16 mouse cellular contexts compared by ENCODE assay signal in the genomic region with DNA sequence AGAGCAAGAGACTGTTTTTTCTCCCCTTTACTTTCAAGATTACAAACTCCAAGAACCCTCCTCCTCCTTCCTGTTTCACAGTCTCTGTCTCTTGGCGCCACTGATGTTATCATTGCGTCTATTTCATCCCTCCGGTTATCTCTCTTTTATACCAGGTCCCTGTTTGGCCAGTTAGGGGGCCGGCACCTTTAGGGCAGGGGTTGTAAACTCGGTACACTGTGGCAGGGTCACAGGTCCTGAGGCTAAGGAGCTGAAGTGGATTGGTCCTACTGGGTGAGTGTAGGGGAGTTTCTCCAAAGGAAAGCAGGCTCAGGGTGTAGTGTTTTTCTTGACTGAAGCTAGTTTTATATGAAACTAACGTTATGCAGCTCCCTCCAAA. TPM values are rescaled to one million over a fixed set of nuclear protein-coding genes. Genes with fewer than 3 reads are reported as not detected.
A peak's percentile ranks its signal among the peaks of the same experiment; 100 is the strongest.
DNase-seq lines count a peak whose midpoint lies in the region; ATAC-seq and TF ChIP-seq lines count a peak whose summit lies in the region.
"Had no signal": no experiment of that assay in that cellular context is flagged by ENCODE, and none has a peak within 500 bp of the region (broad histone marks: within the 10 kb centered on the region; RNA-seq: fewer than 3 reads in every experiment).

No protein-coding gene starts in this region.

- peak overlapping the region; percentile 46 for H3K9ac ChIP-seq in heart, embryonic 11.5 days (ENCODE audit: low read depth, low read length)
- no peak overlapping the region for H3K9ac ChIP-seq in stomach, embryonic 16.5 days (ENCODE audit: low read length)
- no peak overlapping the region for H3K9ac ChIP-seq in stomach, postnatal 0 days (ENCODE audit: low read length)
- peak overlapping the region; percentile 46; the same call in 1 of the 2 replicates for H3K9ac ChIP-seq in liver, embryonic 11.5 days (ENCODE audit: low read depth, low read length)
- H3K9ac ChIP-seq: hindbrain, embryonic 15.5 days had no signal

- WGBS in heart, embryonic 11.5 days (ENCODE audit: insufficient replicate concordance) = 5% methylated on average over 6 of the region's 6 CpGs
- WGBS in stomach, embryonic 16.5 days = 16% methylated on average over 6 of the region's 6 CpGs
- 13% methylated on average over 6 of the region's 6 CpGs for WGBS in stomach, postnatal 0 days
- 6% methylated on average over 6 of the region's 6 CpGs for WGBS in liver, embryonic 11.5 days
- WGBS in small intestine, adult 2 months = 10% methylated on average over 6 of the region's 6 CpGs

- no peak for TF ChIP-seq CTCF in stomach, postnatal 0 days (IDR thresholded peaks at IDR 0.05; ENCODE audit: low read depth)
- no peak for TF ChIP-seq CTCF in small intestine, adult 2 months (IDR thresholded peaks at IDR 0.05; ENCODE audit: extremely low read depth, insufficient read length, insufficient replicate concordance, low read depth, low read length)

- peak overlapping the region; percentile 41; the same call in 1 of the 2 replicates for H3K27ac ChIP-seq in heart, embryonic 11.5 days (ENCODE audit: low read depth, low read length)
- H3K27ac ChIP-seq in stomach, embryonic 16.5 days (ENCODE audit: low read length) = no peak overlapping the region
- H3K27ac ChIP-seq in stomach, postnatal 0 days (replicated peaks) = no peak overlapping the region
- peak overlapping the region; percentile 25; the same call in 1 of the 2 replicates for H3K27ac ChIP-seq in liver, embryonic 11.5 days (ENCODE audit: low read depth, low read length)
- peak overlapping the region; percentile 85 for H3K27ac ChIP-seq in small intestine, adult 2 months (ENCODE audit: insufficient read depth, low read depth, low read length)
- H3K27ac ChIP-seq: hindbrain, embryonic 15.5 days had no signal

- no peak for TF ChIP-seq POLR2A in small intestine, adult 2 months (IDR thresholded peaks at IDR 0.05; ENCODE audit: low read depth, low read length)

- no peaks in the 10 kb centered on the region for H3K36me3 ChIP-seq in heart, embryonic 11.5 days (ENCODE audit: control insufficient read depth, insufficient read depth, low read length)
- no peaks in the 10 kb centered on the region for H3K36me3 ChIP-seq in stomach, embryonic 16.5 days (ENCODE audit: control insufficient read depth, insufficient read depth, low read length)
- H3K36me3 ChIP-seq in stomach, postnatal 0 days (ENCODE audit: control insufficient read depth, insufficient read depth, low read length) = no peaks in the 10 kb centered on the region
- no peaks in the 10 kb centered on the region for H3K36me3 ChIP-seq in liver, embryonic 11.5 days (ENCODE audit: control insufficient read depth, insufficient read depth, low read length)
- H3K36me3 ChIP-seq in small intestine, adult 2 months (ENCODE audit: control insufficient read depth, insufficient read depth, low read length) = no peaks in the 10 kb centered on the region
- H3K36me3 ChIP-seq: hindbrain, embryonic 15.5 days had no signal

- H3K4me1 ChIP-seq in heart, embryonic 11.5 days (ENCODE audit: control insufficient read depth, insufficient read depth, low read length) = peaks cover 8% of the 10 kb centered on the region
- H3K4me1 ChIP-seq in stomach, embryonic 16.5 days (ENCODE audit: control insufficient read depth, insufficient read depth, low read length) = 0 out of 2 replicates have a peak, but pooled peaks cover 5% of the 10 kb centered on the region
- no peaks in the 10 kb centered on the region for H3K4me1 ChIP-seq in stomach, postnatal 0 days (replicated peaks; ENCODE audit: control insufficient read depth, insufficient read depth)
- peaks cover 28% of the 10 kb centered on the region for H3K4me1 ChIP-seq in liver, embryonic 11.5 days (replicated peaks; ENCODE audit: control insufficient read depth, insufficient read depth, low read length)
- peaks cover 4% of the 10 kb centered on the region; the same call in 1 of the 2 replicates for H3K4me1 ChIP-seq in small intestine, adult 2 months (ENCODE audit: control insufficient read depth, insufficient read depth, insufficient read length, low read length)
- H3K4me1 ChIP-seq: hindbrain, embryonic 15.5 days; megakaryocyte, embryonic 14.5 days had no signal

- peak overlapping the region; percentile 45 for H3K4me2 ChIP-seq in heart, embryonic 11.5 days
- H3K4me2 ChIP-seq in stomach, embryonic 16.5 days (ENCODE audit: low read depth, low read length) = 0 out of 2 replicates have a peak overlapping the region, but pooled peaks have one; percentile 5
- no peak overlapping the region for H3K4me2 ChIP-seq in stomach, postnatal 0 days (replicated peaks; ENCODE audit: low read depth)
- peak overlapping the region; percentile 62 for H3K4me2 ChIP-seq in liver, embryonic 11.5 days
- H3K4me2 ChIP-seq: hindbrain, embryonic 15.5 days had no signal

- DNase-seq in heart, postnatal 10 days = no peak
- no peak for DNase-seq in stomach, postnatal 0 days (ENCODE audit: low spot score)
- DNase-seq in liver, embryonic 11.5 days (ENCODE audit: low spot score) = no peak
- no peak for DNase-seq in thymus, postnatal 14 days
- DNase-seq in gastrocnemius, postnatal 4 days (ENCODE audit: low spot score in 2 of 2) = no peak
- DNase-seq: B cell, adult 2 months; cerebellum, adult 18-20 months; gastrocnemius, postnatal 14 days; kidney, postnatal 14 days; layer of hippocampus, adult 9-11 months had no signal

- intact Hi-C loops in heart, postnatal 10 days (cut with DNase I) = no loop called here

- H3K4me3 ChIP-seq in heart, embryonic 11.5 days (ENCODE audit: low read depth, low read length) = no peak overlapping the region
- H3K4me3 ChIP-seq in stomach, embryonic 16.5 days (replicated peaks; ENCODE audit: low read length) = no peak overlapping the region
- H3K4me3 ChIP-seq in stomach, postnatal 0 days (ENCODE audit: low read depth, low read length) = no peak overlapping the region
- peak overlapping the region; percentile 10; the same call in 1 of the 2 replicates for H3K4me3 ChIP-seq in liver, embryonic 11.5 days (ENCODE audit: low read depth, low read length)
- peak overlapping the region; percentile 13; the same call in 1 of the 2 replicates for H3K4me3 ChIP-seq in small intestine, adult 2 months (ENCODE audit: low read depth, low read length)
- H3K4me3 ChIP-seq: hindbrain, embryonic 15.5 days; megakaryocyte, embryonic 14.5 days had no signal

- ATAC-seq in heart, embryonic 11.5 days (replicated peaks; ENCODE audit: insufficient number of reproducible peaks, low FRiP score, low TSS enrichment) = 0 out of 2 replicates have a peak, but pooled peaks have one; percentile 24
- ATAC-seq in stomach, embryonic 16.5 days (ENCODE audit: insufficient read depth, low FRiP score) = no peak
- no peak for ATAC-seq in stomach, postnatal 0 days (ENCODE audit: low FRiP score, low TSS enrichment)
- ATAC-seq in liver, embryonic 11.5 days (replicated peaks; ENCODE audit: low FRiP score) = peak; percentile 58; the same call in 1 of the 2 replicates
- ATAC-seq: forebrain, embryonic 16.5 days had no signal

- no peaks in the 10 kb centered on the region for H3K27me3 ChIP-seq in heart, embryonic 11.5 days (ENCODE audit: control insufficient read depth, insufficient read depth, low read length)
- no peaks in the 10 kb centered on the region for H3K27me3 ChIP-seq in stomach, embryonic 16.5 days (ENCODE audit: control insufficient read depth, insufficient read depth, low read length)
- H3K27me3 ChIP-seq in stomach, postnatal 0 days (ENCODE audit: control insufficient read depth, insufficient read depth, low read length) = no peaks in the 10 kb centered on the region
- H3K27me3 ChIP-seq in liver, embryonic 11.5 days (replicated peaks; ENCODE audit: control insufficient read depth, insufficient read depth, low read length) = no peaks in the 10 kb centered on the region
- no peaks in the 10 kb centered on the region for H3K27me3 ChIP-seq in small intestine, adult 2 months (ENCODE audit: control insufficient read depth, insufficient read depth, low read length)
- H3K27me3 ChIP-seq: hindbrain, embryonic 15.5 days had no signal

- TF ChIP-seq EP300 in stomach, postnatal 0 days (optimal IDR thresholded peaks at IDR 0.05) = no peak

- no peaks in the 10 kb centered on the region for H3K9me3 ChIP-seq in heart, embryonic 11.5 days (replicated peaks; ENCODE audit: control insufficient read depth, low read length)
- no peaks in the 10 kb centered on the region for H3K9me3 ChIP-seq in stomach, embryonic 16.5 days (replicated peaks; ENCODE audit: control insufficient read depth, low read length)
- no peaks in the 10 kb centered on the region for H3K9me3 ChIP-seq in stomach, postnatal 0 days (ENCODE audit: control insufficient read depth, low read length)
- H3K9me3 ChIP-seq in liver, embryonic 11.5 days (ENCODE audit: control insufficient read depth, low read length) = no peaks in the 10 kb centered on the region
- H3K9me3 ChIP-seq: hindbrain, embryonic 15.5 days; megakaryocyte, embryonic 14.5 days had no signal

RNA-seq across cellular contexts. Expression of gene Ank2, which starts 40.7 kb away (rescaled TPM):
- 30.8 and 31.8 TPM in 2 replicates for polyA plus RNA-seq in heart, embryonic 11.5 days (2014; fragmentation: Nextera tagmentation; extraction: Ambion mirVana)
- total RNA-seq in heart, postnatal 10 days (2021) = 100 to 1,000 TPM; 289 to 290 TPM
- 33.1 and 40.0 TPM in 2 replicates for polyA plus RNA-seq in stomach, embryonic 16.5 days (2015; fragmentation: Nextera tagmentation; extraction: Ambion mirVana)
- polyA plus RNA-seq in stomach, postnatal 0 days (2015; fragmentation: Nextera tagmentation; extraction: Ambion mirVana) = 12.3 and 13.0 TPM in 2 replicates
- 17.3 and 19.7 TPM in 2 replicates for polyA plus RNA-seq in liver, embryonic 11.5 days (2014; fragmentation: Nextera tagmentation; extraction: Ambion mirVana)
- 1.0 and 1.1 TPM in 2 replicates for polyA plus RNA-seq in small intestine, adult 2 months (2012; rRNA removed)
- total RNA-seq in gastrocnemius, postnatal 4 days (2021) = 100 to 1,000 TPM; 231 to 258 TPM

Comparison
In these comparisons a context has a peak if more than half of its experiments do, and no peak if none do; other contexts are left out.
1. ATAC-seq: peak in heart, embryonic 11.5 days (single experiment) and liver, embryonic 11.5 days (single experiment); none in stomach, embryonic 16.5 days (single experiment) and stomach, postnatal 0 days (single experiment).
2. H3K27ac ChIP-seq: peak in heart, embryonic 11.5 days (single experiment), liver, embryonic 11.5 days (single experiment) and small intestine, adult 2 months (single experiment); none in stomach, embryonic 16.5 days (single experiment) and stomach, postnatal 0 days (single experiment).
3. H3K4me3 ChIP-seq: peak in liver, embryonic 11.5 days (single experiment) and small intestine, adult 2 months (single experiment); none in heart, embryonic 11.5 days (single experiment), stomach, embryonic 16.5 days (single experiment) and stomach, postnatal 0 days (single experiment).
4. H3K9ac ChIP-seq: peak in heart, embryonic 11.5 days (single experiment) and liver, embryonic 11.5 days (single experiment); none in stomach, embryonic 16.5 days (single experiment) and stomach, postnatal 0 days (single experiment).